Mouse (Mus musculus): ENCODE measurements around the gene Raf1. TPM values are rescaled to one million over a fixed set of nuclear protein-coding genes. Genes with fewer than 3 reads are reported as not detected.

The Raf1 gene
- polyA plus RNA-seq, 1 experiment from 2014 or later, result 67.0 TPM

Other genes starting within 250 kb of the Raf1 start
- gene Tsen2, start 132.0 kb downstream of the Raf1 start, polyA plus RNA-seq (2015; fragmentation: Nextera tagmentation; extraction: Ambion mirVana), result 18.1 and 21.0 TPM in 2 replicates
- 1.6 and 1.9 TPM in 2 replicates for gene Mkrn2os, start 84.1 kb downstream of the Raf1 start, polyA plus RNA-seq (2015; fragmentation: Nextera tagmentation; extraction: Ambion mirVana)
- gene Mkrn2, start 74.7 kb downstream of the Raf1 start, polyA plus RNA-seq (2015; fragmentation: Nextera tagmentation; extraction: Ambion mirVana), result 33.7 and 38.9 TPM in 2 replicates
- gene Tmem40, start 85.8 kb upstream of the Raf1 start, polyA plus RNA-seq (2015; fragmentation: Nextera tagmentation; extraction: Ambion mirVana), result 1.4 and 2.2 TPM in 2 replicates
- gene Cand2, start 97.9 kb upstream of the Raf1 start, polyA plus RNA-seq (2015; fragmentation: Nextera tagmentation; extraction: Ambion mirVana), result 4.5 and 5.3 TPM in 2 replicates
- 3,802 and 3,817 TPM in 2 replicates for gene Rpl32, start 132.1 kb upstream of the Raf1 start, polyA plus RNA-seq (2015; fragmentation: Nextera tagmentation; extraction: Ambion mirVana)
- gene Efcab12, start 161.8 kb upstream of the Raf1 start, polyA plus RNA-seq (2015; fragmentation: Nextera tagmentation; extraction: Ambion mirVana), result 0.20 and 0.33 TPM in 2 replicates
- 18.7 and 20.8 TPM in 2 replicates for gene Mbd4, start 176.7 kb upstream of the Raf1 start, polyA plus RNA-seq (2015; fragmentation: Nextera tagmentation; extraction: Ambion mirVana)
- gene Ift122, start 176.8 kb upstream of the Raf1 start, polyA plus RNA-seq (2015; fragmentation: Nextera tagmentation; extraction: Ambion mirVana), result 8.2 and 11.0 TPM in 2 replicates

All from thymus, postnatal 0 days (tissue).